Mouse (Mus musculus): ENCODE data around the gene Mipol1. TPM values are rescaled to one million over a fixed set of nuclear protein-coding genes. Genes with fewer than 3 reads are reported as not detected.

The Mipol1 gene
- total and polyA plus RNA-seq, 3 experiments, result 6.4 to 10.4 (median 6.6) TPM

DNA sequence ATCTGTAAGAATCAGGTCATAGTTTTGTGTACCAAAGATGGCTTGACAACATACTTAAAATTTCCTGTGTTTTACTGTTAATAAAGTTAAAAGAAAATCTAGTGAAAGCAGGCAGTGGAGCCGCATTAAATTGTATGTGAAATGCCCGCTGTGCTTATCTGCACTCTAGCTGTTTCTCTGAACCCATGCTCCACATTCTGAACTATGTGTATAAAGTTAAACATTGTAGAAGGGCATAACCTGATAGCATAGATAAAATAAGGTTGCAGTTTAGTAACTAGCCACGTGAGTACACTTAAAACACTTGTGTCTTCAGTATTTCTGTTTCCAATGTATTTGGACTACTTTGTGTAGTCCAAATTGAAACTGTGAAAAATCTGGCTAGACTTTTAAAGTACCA lies 183.6 kb downstream of the Mipol1 start:
- Histone ChIP-seq H3K36me3 (replicated peaks in 1 of 2; ENCODE audit: control insufficient read depth in 1 of 2, insufficient read depth in 1 of 2, low read length in 1 of 2) (no peaks in the 10 kb centered on the region), H3K9ac (ENCODE audit: insufficient read depth, low read depth) (no peak overlapping the region), H3K4me3 (replicated peaks in 1 of 3; ENCODE audit: low read depth in 2 of 3, low read length in 2 of 3, poor library complexity in 1 of 3) (no peak overlapping the region), H3K9me3 (replicated peaks; ENCODE audit: low read length) (no peaks in the 10 kb centered on the region), H3K4me2 (ENCODE audit: insufficient read depth, low read depth, poor library complexity, severe bottlenecking) (no peak overlapping the region), H3K27ac (ENCODE audit: insufficient read depth, low read depth) (no peak overlapping the region), H3K79me2 (replicated peaks; ENCODE audit: control insufficient read depth, extremely low read depth, insufficient read depth, poor library complexity, severe bottlenecking) (no peaks in the 10 kb centered on the region), H3K4me1 (ENCODE audit: control insufficient read depth in 1 of 2, insufficient read depth in 2 of 2) (no peaks in the 10 kb centered on the region), H3K27me3 (replicated peaks) (no peaks in the 10 kb centered on the region)
- no peak for DNase-seq (ENCODE audit: extremely low read depth)
- TF ChIP-seq MXI1 (IDR thresholded peaks at IDR 0.05; ENCODE audit: low read depth, low read length) (no peak), MAX (IDR thresholded peaks at IDR 0.05; ENCODE audit: low read length) (no peak)
- dilution Hi-C loops (cut with MboI; ENCODE audit: extremely low pct_ligation_motif_present, extremely low pct_unique_long_range_greater_than_20kb, low sequenced_read_pairs), result no loop called here
- in situ Hi-C loops (cut with MboI; ENCODE audit: low pct_ligation_motif_present, low pct_unique_long_range_greater_than_20kb, low sequenced_read_pairs), result no loop called here

DNA sequence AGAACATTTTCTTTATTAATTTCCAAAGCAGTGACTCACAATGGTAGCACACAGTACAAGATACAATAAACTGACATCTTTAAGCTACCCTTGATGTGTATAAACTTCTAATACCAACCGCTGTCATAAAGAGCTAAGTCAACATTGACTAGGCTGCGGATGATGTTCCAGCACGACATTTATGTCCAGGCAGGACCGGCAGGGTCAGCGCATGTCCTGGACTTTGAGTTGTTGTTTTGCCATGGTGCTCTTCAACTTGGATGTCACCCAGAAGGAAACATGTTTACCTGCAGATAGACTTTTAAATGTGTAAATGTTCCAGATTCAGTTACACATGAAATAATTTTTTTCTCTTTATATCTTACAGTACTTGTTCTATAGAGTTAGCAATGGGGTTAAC lies 194.7 kb downstream of the Mipol1 start:
- no peaks in the 10 kb centered on the region for H3K9me3 ChIP-seq (replicated peaks; ENCODE audit: low read length)
- in situ Hi-C loops (cut with MboI; ENCODE audit: low pct_ligation_motif_present, low pct_unique_long_range_greater_than_20kb, low sequenced_read_pairs) (no loop called here), dilution Hi-C loops (cut with MboI; ENCODE audit: extremely low pct_ligation_motif_present, extremely low pct_unique_long_range_greater_than_20kb, low sequenced_read_pairs) (no loop called here)
- no peak overlapping the region for H3K27ac ChIP-seq (ENCODE audit: insufficient read depth, low read depth)
- H3K79me2 ChIP-seq (replicated peaks; ENCODE audit: control insufficient read depth, extremely low read depth, insufficient read depth, poor library complexity, severe bottlenecking), result no peaks in the 10 kb centered on the region
- no peak overlapping the region for H3K4me2 ChIP-seq (ENCODE audit: insufficient read depth, low read depth, poor library complexity, severe bottlenecking)
- no peaks in the 10 kb centered on the region for H3K4me1 ChIP-seq (ENCODE audit: control insufficient read depth in 1 of 2, insufficient read depth in 2 of 2)
- TF ChIP-seq RAD21 (IDR thresholded peaks at IDR 0.05; ENCODE audit: low read depth, low read length), result no peak
- no peak for TF ChIP-seq ZMIZ1 (IDR thresholded peaks at IDR 0.05; ENCODE audit: low read depth, low read length)
- TF ChIP-seq SIN3A (IDR thresholded peaks at IDR 0.05; ENCODE audit: low read length), result no peak
- no peak for TF ChIP-seq ETS1 (conservative IDR thresholded peaks at IDR 0.05; ENCODE audit: low read depth, low read length)
- no peak for TF ChIP-seq MEF2A (IDR thresholded peaks at IDR 0.05; ENCODE audit: borderline replicate concordance, low read depth, low read length)
- TF ChIP-seq BHLHE40 (IDR thresholded peaks at IDR 0.05; ENCODE audit: low read depth, low read length), result no peak
- TF ChIP-seq NELFE (IDR thresholded peaks at IDR 0.05; ENCODE audit: low read depth, low read length), result no peak
- no peak for TF ChIP-seq MXI1 (IDR thresholded peaks at IDR 0.05; ENCODE audit: low read depth, low read length)
- TF ChIP-seq UBTF (IDR thresholded peaks at IDR 0.05; ENCODE audit: low read depth, low read length), result no peak
- TF ChIP-seq KAT2A (IDR thresholded peaks at IDR 0.05; ENCODE audit: insufficient replicate concordance, low read length), result no peak
- TF ChIP-seq MAFK (IDR thresholded peaks at IDR 0.05; ENCODE audit: insufficient replicate concordance, low read length), result no peak
- no peak for TF ChIP-seq CHD1 (IDR thresholded peaks at IDR 0.05; ENCODE audit: low read depth, low read length)
- TF ChIP-seq HCFC1 (IDR thresholded peaks at IDR 0.05; ENCODE audit: low read depth, low read length), result no peak
- no peak for TF ChIP-seq TCF12 (IDR thresholded peaks at IDR 0.05; ENCODE audit: low read depth, low read length)
- TF ChIP-seq MYC (IDR thresholded peaks at IDR 0.05; ENCODE audit: low read depth, low read length), result no peak
- no peak overlapping the region for H3K9ac ChIP-seq (ENCODE audit: insufficient read depth, low read depth)
- no peaks in the 10 kb centered on the region for H3K27me3 ChIP-seq (replicated peaks)
- no peak for DNase-seq (ENCODE audit: extremely low read depth)
- no peak overlapping the region for H3K4me3 ChIP-seq (replicated peaks in 1 of 3; ENCODE audit: low read depth in 2 of 3, low read length in 2 of 3, poor library complexity in 1 of 3)
- no peaks in the 10 kb centered on the region for H3K36me3 ChIP-seq (replicated peaks in 1 of 2; ENCODE audit: control insufficient read depth in 1 of 2, insufficient read depth in 1 of 2, low read length in 1 of 2)
